Mouse (Mus musculus): ENCODE measurements around the gene Rusc2.

The Rusc2 gene

DNA sequence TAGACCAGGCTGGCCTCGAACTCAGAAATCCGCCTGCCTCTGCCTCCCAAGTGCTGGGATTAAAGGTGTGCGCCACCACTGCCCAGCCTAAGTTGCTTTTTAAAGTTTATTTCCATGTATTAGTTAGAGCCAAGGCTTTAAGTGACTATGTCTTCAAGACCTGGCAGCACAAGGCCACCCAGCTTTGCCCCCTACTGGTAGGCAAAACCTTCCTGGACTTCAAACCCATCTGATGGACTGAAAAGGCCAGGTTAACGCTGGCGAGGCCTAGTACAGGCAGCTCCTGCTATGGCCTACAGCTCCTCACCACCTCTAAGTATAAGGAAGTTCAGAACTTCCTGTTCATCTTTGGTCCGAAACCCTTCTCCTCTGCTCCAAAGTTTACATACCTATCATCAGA lies 94.8 kb downstream of the Rusc2 start:
- TF ChIP-seq GATA4 (IDR thresholded peaks at IDR 0.05; ENCODE audit: insufficient replicate concordance, low read length), result no peak

All from liver, adult (tissue).